Mouse (Mus musculus) forebrain, embryonic 13.5 days (tissue): ENCODE measurements around the gene Kazald1. TPM values are rescaled to one million over a fixed set of nuclear protein-coding genes. Genes with fewer than 3 reads are reported as not detected.

ENCODE experiments used
- ATAC-seq: fragments of 200-750 bp; cut with Nextera tagmentation; 2 replicates; pipeline ENCODE4 v1.8.0; 2017
- H3K27ac ChIP-seq: fragments of 300-500 bp; sonication (generic); 2 replicates; pipeline ENCODE4 v1.5.1; 2015; ENCODE audit warnings: inconsistent platforms, mild to moderate bottlenecking, moderate library complexity
- H3K27me3 ChIP-seq: fragments of 300-500 bp; sonication (generic); 2 replicates; pipeline ENCODE4 v1.6.1; 2015; ENCODE audit warnings: mild to moderate bottlenecking, inconsistent platforms
- H3K36me3 ChIP-seq: fragments of 300-500 bp; sonication (generic); 2 replicates; pipeline ENCODE4 v1.6.1; 2015; ENCODE audit warnings: mild to moderate bottlenecking, inconsistent platforms; ENCODE audit not compliant: poor library complexity, severe bottlenecking
- H3K4me1 ChIP-seq: fragments of 300-500 bp; sonication (generic); 2 replicates; pipeline ENCODE4 v1.6.1; 2015; ENCODE audit warnings: inconsistent platforms
- H3K4me2 ChIP-seq: fragments of 300-500 bp; sonication (generic); 2 replicates; pipeline ENCODE4 v1.6.1; 2015; ENCODE audit warnings: inconsistent platforms, mild to moderate bottlenecking, moderate library complexity
- H3K4me3 ChIP-seq: fragments of 300-500 bp; sonication (generic); 2 replicates; pipeline ENCODE4 v1.5.1; 2015; ENCODE audit warnings: mild to moderate bottlenecking, inconsistent platforms
- H3K9ac ChIP-seq: fragments of 300-500 bp; sonication (generic); 2 replicates; pipeline ENCODE4 v1.6.1; 2015; ENCODE audit warnings: mild to moderate bottlenecking, inconsistent platforms
- H3K9me3 ChIP-seq: fragments of 300-500 bp; sonication (generic); replicated peaks from 2 replicates; pipeline ENCODE4 v1.6.1; 2016; ENCODE audit warnings: inconsistent platforms
- WGBS: fragments of 180-500 bp; shearing (Covaris S2); methylation state at CpG from one replicate; pipeline ENCODE4 v1.1.7; 2015; 5-methylcytosine and 5-hydroxymethylcytosine counted together
- polyA plus RNA-seq: library from polyadenylated mRNA; unstranded; fragments of >200 nt; fragmentation: Nextera tagmentation; extraction: Ambion mirVana; gene quantifications from 2 replicates; pipeline ENCODE4 v1.2.1, GENCODE M21; 2015

The Kazald1 gene
- 0.46 and 0.76 TPM in 2 replicates for polyA plus RNA-seq

DNA sequence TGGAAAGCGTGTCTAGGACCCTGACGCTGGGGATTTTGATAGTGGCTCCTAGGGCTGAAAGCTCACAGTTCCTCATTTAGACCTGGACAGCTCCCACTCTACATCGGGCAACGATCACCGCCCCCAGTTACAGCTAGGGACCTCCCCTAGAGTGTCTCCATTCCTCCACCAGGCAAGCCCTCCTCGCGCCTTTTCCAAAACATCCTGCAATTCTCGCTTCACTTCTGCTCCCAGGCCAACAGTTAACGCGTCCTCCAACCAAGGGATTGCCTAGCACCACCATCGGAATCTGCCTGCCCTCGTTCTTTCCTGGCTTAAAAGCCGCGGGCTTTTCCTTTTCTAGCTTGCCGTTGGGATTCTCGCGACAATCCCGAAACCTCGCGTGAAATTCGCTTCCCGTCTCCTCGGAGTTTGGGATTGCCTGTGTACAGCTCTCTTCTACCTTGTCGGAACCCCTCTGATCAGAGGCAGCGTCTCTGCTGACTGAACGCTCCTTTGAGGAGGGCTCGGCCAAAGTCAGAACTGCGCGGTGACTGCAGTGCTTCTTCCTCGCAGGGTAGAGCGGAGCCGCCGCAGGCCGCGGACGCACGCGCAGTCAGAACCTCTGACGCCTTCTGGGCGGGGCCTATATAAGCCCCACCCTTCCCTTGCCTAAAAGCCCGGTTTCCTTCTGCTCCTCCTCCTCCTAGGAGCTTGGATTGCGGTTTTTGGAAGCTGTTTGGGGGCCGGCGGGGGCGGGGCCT is at the start of gene Kazald1:
Gene Kazald1 (plus strand): TSS at position 662 of the 743 bp plus-strand sequence.
- H3K4me2 ChIP-seq = peak within 1 kb of the TSS; percentile 99
- H3K9me3 ChIP-seq = no peaks in the 10 kb centered on the region
- H3K4me3 ChIP-seq = peak within 1 kb of the TSS; percentile 62
- H3K4me1 ChIP-seq = peaks cover 32% of the 10 kb centered on the region
- WGBS = under 1% methylated on average over 45 of the region's 45 CpGs
- peak within 1 kb of the TSS; percentile 77 for H3K9ac ChIP-seq
- H3K36me3 ChIP-seq = no peaks in the 10 kb centered on the region
- H3K27ac ChIP-seq = peak within 1 kb of the TSS; percentile 85
- peak; percentile 92 for ATAC-seq
- peaks cover 68% of the 10 kb centered on the region for H3K27me3 ChIP-seq

- no peak for ATAC-seq
- Histone ChIP-seq H3K36me3 (peaks cover 63% of the 10 kb centered on the region), H3K4me2 (no peak overlapping the region), H3K27me3 (no peaks in the 10 kb centered on the region), H3K4me3 (no peak overlapping the region), H3K9me3 (no peaks in the 10 kb centered on the region), H3K4me1 (peaks cover 9% of the 10 kb centered on the region), H3K27ac (no peak overlapping the region), H3K9ac (no peak overlapping the region)
- 93% methylated on average over 37 of the region's 37 CpGs for WGBS
Observed at GRCm38 (mm10) chr19:45025937-45026568, 49.0 kb upstream of the Kazald1 start.

DNA sequence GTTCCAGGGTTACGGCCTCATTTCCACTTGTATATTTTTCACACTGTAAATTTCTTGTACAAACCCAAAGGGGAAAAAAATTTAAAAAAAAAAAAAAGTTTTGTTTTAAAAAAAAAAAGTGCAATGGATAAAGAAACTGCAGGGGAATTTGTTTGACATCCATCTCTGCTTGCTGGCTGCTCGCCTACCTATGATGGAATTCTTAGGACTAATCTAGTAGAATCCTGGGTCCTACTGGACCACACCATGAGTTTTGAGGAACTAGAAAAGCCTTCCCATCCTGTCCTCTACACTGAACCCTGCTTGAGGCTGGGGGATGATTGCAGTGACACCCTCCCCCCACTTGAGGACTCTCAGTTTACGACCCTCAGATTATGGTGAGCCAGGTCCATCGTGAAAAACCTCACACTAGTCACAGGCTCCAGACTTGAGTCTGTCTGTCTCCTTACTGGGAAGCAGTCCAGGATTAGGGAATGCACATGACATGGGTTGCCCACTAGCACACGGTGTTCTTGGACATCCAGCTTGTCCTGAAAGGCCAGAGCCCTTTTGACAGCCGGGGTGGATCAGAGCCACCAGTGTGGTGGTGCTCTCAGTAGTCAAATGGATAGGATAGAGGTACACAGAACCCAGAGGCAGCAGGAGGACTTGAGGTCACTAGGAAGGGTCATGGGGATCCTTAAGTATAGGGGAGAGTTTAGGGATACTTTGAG is 47.9 kb upstream of the Kazald1 start:
- 88% methylated on average over 6 of the region's 6 CpGs for WGBS

DNA sequence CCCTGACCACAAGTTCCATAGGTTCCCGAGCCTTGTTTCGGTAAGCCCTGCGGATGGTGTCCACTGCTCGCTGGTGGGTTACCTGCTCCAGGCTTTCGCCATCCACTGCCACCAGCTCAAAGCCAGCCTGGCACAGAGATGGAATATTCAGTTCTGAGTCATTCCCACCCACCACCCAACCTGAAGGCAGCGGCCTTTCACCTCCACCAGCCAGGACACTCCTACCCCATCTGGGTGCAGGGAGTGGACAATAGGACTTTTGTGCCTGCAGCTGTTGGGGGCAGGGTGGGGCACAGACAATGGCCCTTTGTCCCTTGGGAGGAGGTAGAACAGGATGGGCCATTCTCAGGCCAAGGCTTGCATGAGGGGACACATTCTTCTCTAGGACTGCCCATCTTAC is 47.2 kb upstream of the Kazald1 start:
- 82% methylated on average over 6 of the region's 6 CpGs for WGBS
- no peaks in the 10 kb centered on the region for H3K9me3 ChIP-seq
- peaks cover 3% of the 10 kb centered on the region for H3K4me1 ChIP-seq
- H3K27ac ChIP-seq = no peak overlapping the region
- no peaks in the 10 kb centered on the region for H3K27me3 ChIP-seq
- H3K9ac ChIP-seq = no peak overlapping the region
- ATAC-seq = no peak
- H3K4me2 ChIP-seq = no peak overlapping the region
- H3K4me3 ChIP-seq = no peak overlapping the region
- peaks cover 51% of the 10 kb centered on the region for H3K36me3 ChIP-seq

More for the DNA sequence above, 47.9 kb upstream of the Kazald1 start:
- Histone ChIP-seq H3K4me1 (peaks cover 3% of the 10 kb centered on the region), H3K9me3 (no peaks in the 10 kb centered on the region), H3K36me3 (peaks cover 56% of the 10 kb centered on the region), H3K4me2 (no peak overlapping the region), H3K4me3 (no peak overlapping the region), H3K9ac (no peak overlapping the region), H3K27me3 (no peaks in the 10 kb centered on the region), H3K27ac (no peak overlapping the region)
- ATAC-seq = no peak

GRCm38 (mm10) chr19:45028746-45029145 is 46.3 kb upstream of the Kazald1 start:
- peaks cover 44% of the 10 kb centered on the region for H3K36me3 ChIP-seq
- H3K9me3 ChIP-seq = no peaks in the 10 kb centered on the region
- no peak overlapping the region for H3K4me3 ChIP-seq
- H3K9ac ChIP-seq = no peak overlapping the region
- 66% methylated on average over 19 of the region's 19 CpGs for WGBS
- no peak for ATAC-seq
- H3K27me3 ChIP-seq = no peaks in the 10 kb centered on the region
- H3K4me2 ChIP-seq = no peak overlapping the region
- peaks cover 3% of the 10 kb centered on the region for H3K4me1 ChIP-seq
- H3K27ac ChIP-seq = no peak overlapping the region

- no peak overlapping the region for H3K4me3 ChIP-seq
- WGBS = 76% methylated on average over 6 of the region's 9 CpGs
- H3K4me2 ChIP-seq = no peak overlapping the region
- no peak overlapping the region for H3K9ac ChIP-seq
- H3K36me3 ChIP-seq = peaks cover 37% of the 10 kb centered on the region
- no peaks in the 10 kb centered on the region for H3K9me3 ChIP-seq
- no peaks in the 10 kb centered on the region for H3K27me3 ChIP-seq
- H3K27ac ChIP-seq = no peak overlapping the region
- ATAC-seq = no peak
- peaks cover 3% of the 10 kb centered on the region for H3K4me1 ChIP-seq
Observed at GRCm38 (mm10) chr19:45029571-45029970, 45.5 kb upstream of the Kazald1 start.

DNA sequence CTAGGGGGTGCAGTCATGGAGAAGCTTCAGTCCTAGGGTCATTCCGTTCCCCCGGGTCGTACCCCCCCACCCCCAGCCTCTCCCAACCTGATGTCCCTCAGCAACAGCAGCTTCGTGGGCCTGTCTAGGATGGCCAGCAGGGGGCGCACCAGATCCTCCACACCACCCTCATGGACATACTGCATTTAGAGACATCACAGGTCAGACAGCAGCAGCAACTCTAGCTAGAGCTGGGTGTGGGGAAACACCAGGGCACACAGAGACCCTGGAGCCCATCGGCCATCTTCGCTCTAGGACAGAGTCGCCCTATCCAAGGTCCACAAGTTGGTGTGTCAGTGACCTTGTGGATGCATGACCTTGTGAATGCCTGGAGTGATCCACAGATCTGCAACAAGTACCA is 44.9 kb upstream of the Kazald1 start:
- Histone ChIP-seq H3K27me3 (no peaks in the 10 kb centered on the region), H3K9me3 (no peaks in the 10 kb centered on the region), H3K36me3 (peaks cover 32% of the 10 kb centered on the region), H3K4me1 (peaks cover 3% of the 10 kb centered on the region), H3K4me2 (no peak overlapping the region), H3K9ac (no peak overlapping the region), H3K4me3 (no peak overlapping the region), H3K27ac (no peak overlapping the region)
- ATAC-seq = no peak
- WGBS = 31% methylated on average over 8 of the region's 8 CpGs

- Histone ChIP-seq H3K4me2 (peak overlapping the region; percentile 46), H3K27me3 (no peaks in the 10 kb centered on the region), H3K4me1 (peaks cover 3% of the 10 kb centered on the region), H3K9me3 (no peaks in the 10 kb centered on the region), H3K9ac (no peak overlapping the region), H3K36me3 (peaks cover 23% of the 10 kb centered on the region), H3K27ac (no peak overlapping the region), H3K4me3 (no peak overlapping the region)
- ATAC-seq = peak; percentile 44
- 44% methylated on average over 20 of the region's 20 CpGs for WGBS
Observed at GRCm38 (mm10) chr19:45030746-45031693, 44.0 kb upstream of the Kazald1 start.

DNA sequence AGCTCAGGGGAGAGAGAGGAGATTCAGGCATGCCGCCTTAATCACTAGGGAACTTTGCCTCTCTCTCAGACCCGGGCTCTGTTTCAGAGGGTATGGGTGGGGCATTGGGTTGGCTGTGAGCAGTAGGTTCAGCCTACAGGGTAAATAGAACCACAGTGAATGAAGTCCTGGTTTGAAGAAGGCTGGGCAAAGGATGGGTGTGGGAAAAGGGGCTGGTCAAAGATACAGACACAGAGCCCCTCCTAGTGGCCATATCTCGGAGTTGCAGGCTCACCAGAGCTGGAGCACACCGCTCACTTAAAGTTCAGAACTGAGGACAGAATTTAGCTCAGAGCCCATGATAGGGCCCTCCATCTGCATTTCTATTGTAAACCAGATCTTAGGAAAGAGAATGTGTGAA is 43.3 kb upstream of the Kazald1 start:
- no peaks in the 10 kb centered on the region for H3K27me3 ChIP-seq
- peaks cover 15% of the 10 kb centered on the region for H3K36me3 ChIP-seq
- no peaks in the 10 kb centered on the region for H3K9me3 ChIP-seq
- peaks cover 3% of the 10 kb centered on the region for H3K4me1 ChIP-seq
- H3K4me2 ChIP-seq = no peak overlapping the region
- no peak overlapping the region for H3K27ac ChIP-seq
- peak; percentile 67 for ATAC-seq
- no peak overlapping the region for H3K4me3 ChIP-seq
- WGBS = 23% methylated on average over 4 of the region's 4 CpGs
- H3K9ac ChIP-seq = no peak overlapping the region

GRCm38 (mm10) chr19:45032570-45033332 is 42.3 kb upstream of the Kazald1 start:
- ATAC-seq = no peak
- 51% methylated on average over 17 of the region's 17 CpGs for WGBS
- H3K9me3 ChIP-seq = no peaks in the 10 kb centered on the region
- H3K4me3 ChIP-seq = no peak overlapping the region
- no peak overlapping the region for H3K9ac ChIP-seq
- no peak overlapping the region for H3K4me2 ChIP-seq
- no peak overlapping the region for H3K27ac ChIP-seq
- no peaks in the 10 kb centered on the region for H3K27me3 ChIP-seq
- peaks cover 3% of the 10 kb centered on the region for H3K4me1 ChIP-seq
- H3K36me3 ChIP-seq = peaks cover 6% of the 10 kb centered on the region

DNA sequence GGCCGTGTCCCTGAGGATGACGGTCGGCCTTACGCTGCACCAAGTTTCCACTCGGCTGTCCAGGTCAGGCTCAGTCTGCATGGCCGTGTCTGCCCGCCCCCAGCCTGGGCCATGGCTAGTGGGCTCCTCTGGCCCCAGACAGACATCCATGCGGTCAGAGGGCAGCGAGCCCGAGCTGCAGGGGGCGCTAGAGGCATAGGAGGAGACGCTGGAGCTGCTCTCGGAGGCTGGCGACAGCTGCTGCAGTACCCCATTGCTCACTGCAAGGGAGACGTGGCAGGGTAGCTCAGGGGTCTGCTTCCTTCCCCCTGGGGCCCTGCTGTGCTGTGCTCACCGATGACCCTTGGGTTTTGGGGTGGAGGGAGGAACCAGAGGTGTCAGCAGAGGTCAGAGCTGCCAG is 38.2 kb upstream of the Kazald1 start:
- Histone ChIP-seq H3K27ac (no peak overlapping the region), H3K4me2 (no peak overlapping the region), H3K36me3 (no peaks in the 10 kb centered on the region), H3K4me3 (no peak overlapping the region), H3K9me3 (no peaks in the 10 kb centered on the region), H3K4me1 (0 out of 2 replicates have a peak, but pooled peaks cover 4% of the 10 kb centered on the region), H3K27me3 (peaks cover 7% of the 10 kb centered on the region), H3K9ac (no peak overlapping the region)
- 27% methylated on average over 16 of the region's 16 CpGs for WGBS
- ATAC-seq = no peak
